Mouse (Mus musculus): ENCODE measurements around the gene Ano10. TPM values are rescaled to one million over a fixed set of nuclear protein-coding genes. Genes with fewer than 3 reads are reported as not detected.

Gene Ano10
- polyA plus RNA-seq, 1 experiment = 80.3 TPM

DNA sequence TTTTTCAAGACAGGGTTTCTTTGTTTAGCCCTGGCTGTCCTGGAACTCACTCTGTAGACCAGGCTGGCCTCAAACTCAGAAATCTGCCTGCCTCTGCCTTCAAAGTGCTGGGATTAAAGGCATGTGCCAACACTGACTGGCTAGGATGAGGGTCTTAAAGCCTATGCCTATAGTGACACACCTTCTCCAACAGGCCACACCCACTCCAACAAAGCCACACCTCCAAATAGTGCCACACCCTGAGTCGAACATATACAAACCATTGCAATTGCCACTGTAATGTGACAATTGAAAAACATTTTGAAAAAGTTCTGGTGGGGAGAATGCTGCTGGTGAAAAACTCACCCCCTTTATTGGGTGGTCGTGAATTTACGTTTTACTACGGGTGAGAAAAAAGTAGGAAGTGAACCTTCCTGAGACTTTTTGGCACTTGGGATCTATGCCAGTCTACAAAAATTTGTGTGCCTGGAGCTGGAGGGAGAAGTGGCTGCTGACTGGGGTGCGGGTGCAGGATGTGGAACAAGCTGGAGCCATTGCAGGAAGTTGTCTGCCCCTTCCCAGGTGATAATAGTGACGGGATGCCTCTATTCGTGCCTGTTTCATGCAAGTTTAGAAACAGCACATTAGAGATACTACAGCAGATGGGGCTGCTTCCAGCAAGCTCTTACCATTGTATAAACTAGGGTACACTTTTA, 18.2 kb upstream of the Ano10 start:
- Histone ChIP-seq H3K36me3 (ENCODE audit: control insufficient read depth, insufficient read depth, low read length) (no peaks in the 10 kb centered on the region), H3K4me3 (ENCODE audit: low read depth, low read length) (no peak overlapping the region), H3K4me1 (ENCODE audit: control insufficient read depth, insufficient read depth, insufficient read length, low read length) (peaks cover 6% of the 10 kb centered on the region; the same call in 1 of the 2 replicates), H3K27me3 (ENCODE audit: control insufficient read depth, insufficient read depth, low read length) (no peaks in the 10 kb centered on the region), H3K27ac (ENCODE audit: insufficient read depth, low read depth, low read length) (no peak overlapping the region)
- TF ChIP-seq POLR2A (IDR thresholded peaks at IDR 0.05; ENCODE audit: low read depth, low read length) (no peak), CTCF (IDR thresholded peaks at IDR 0.05; ENCODE audit: extremely low read depth, insufficient read length, insufficient replicate concordance, low read depth, low read length) (no peak)
- WGBS = 80% methylated on average over 7 of the region's 7 CpGs

DNA sequence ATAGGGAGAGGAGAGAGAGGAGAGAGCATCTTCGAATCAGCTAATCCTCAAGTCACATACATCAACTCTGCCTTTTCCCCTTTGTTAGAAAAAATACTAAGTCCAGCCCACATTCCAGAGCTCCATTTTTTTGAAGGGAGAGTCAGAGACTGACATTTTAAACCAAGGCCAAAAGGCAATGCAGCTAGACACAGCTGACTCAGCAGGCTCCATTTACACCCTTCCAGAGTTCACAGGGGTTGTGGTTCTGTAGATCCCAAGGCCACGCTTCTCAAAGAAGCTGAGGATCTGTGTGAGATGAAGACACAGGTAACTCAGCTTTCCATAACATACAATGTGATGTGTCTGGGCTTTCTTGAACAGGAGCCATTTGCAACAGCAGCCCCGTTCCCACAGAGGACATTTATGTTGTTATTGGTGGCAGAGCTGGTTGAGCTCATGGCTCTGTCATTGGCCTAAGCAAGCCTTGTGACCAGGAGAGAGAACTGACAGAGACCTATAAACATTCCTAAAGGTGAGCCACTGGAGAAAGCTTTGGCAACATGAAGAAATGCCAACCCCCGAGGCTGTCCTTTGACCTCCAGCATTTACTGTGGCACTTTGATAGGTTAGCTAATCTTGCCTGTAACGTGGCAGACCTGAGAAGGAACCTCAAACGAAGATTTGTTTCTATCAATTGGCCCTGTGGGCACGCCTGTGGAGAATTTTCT, 17.0 kb upstream of the Ano10 start:
- peak overlapping the region; percentile 87 for H3K4me3 ChIP-seq (ENCODE audit: low read depth, low read length)
- H3K27ac ChIP-seq (ENCODE audit: insufficient read depth, low read depth, low read length) = peak overlapping the region; percentile 96
- H3K4me1 ChIP-seq (ENCODE audit: control insufficient read depth, insufficient read depth, insufficient read length, low read length) = peaks cover 6% of the 10 kb centered on the region; the same call in 1 of the 2 replicates
- no peaks in the 10 kb centered on the region for H3K27me3 ChIP-seq (ENCODE audit: control insufficient read depth, insufficient read depth, low read length)
- no peak for TF ChIP-seq CTCF (IDR thresholded peaks at IDR 0.05; ENCODE audit: extremely low read depth, insufficient read length, insufficient replicate concordance, low read depth, low read length)
- WGBS = 33% methylated on average over 7 of the region's 7 CpGs
- no peaks in the 10 kb centered on the region for H3K36me3 ChIP-seq (ENCODE audit: control insufficient read depth, insufficient read depth, low read length)

DNA sequence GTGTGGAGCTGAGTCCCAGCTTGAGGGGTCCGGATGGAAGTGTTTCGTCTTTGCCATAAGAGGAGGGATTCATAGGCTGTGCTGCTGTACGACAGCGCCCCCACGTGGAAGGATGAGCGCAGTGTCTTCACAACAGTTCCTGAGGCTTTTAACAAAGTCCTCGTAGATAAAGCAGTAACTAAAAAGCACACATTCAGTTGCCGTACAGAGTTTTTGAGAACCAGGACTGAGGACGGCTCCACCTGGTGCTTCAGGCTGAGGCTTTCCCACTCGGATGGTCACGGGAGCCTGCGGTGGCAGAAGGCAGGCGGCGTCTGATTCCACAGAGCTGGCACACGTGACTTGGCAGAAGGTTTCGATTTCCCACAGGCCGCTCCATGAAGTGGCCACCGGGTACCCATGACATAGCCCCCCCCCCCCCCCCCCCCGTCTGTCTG, 16.4 kb upstream of the Ano10 start:
- WGBS = under 1% methylated on average over 19 of the region's 19 CpGs
- Histone ChIP-seq H3K27ac (ENCODE audit: insufficient read depth, low read depth, low read length) (peak overlapping the region; percentile 84), H3K36me3 (ENCODE audit: control insufficient read depth, insufficient read depth, low read length) (no peaks in the 10 kb centered on the region), H3K27me3 (ENCODE audit: control insufficient read depth, insufficient read depth, low read length) (no peaks in the 10 kb centered on the region), H3K4me3 (ENCODE audit: low read depth, low read length) (peak overlapping the region; percentile 87), H3K4me1 (ENCODE audit: control insufficient read depth, insufficient read depth, insufficient read length, low read length) (peaks cover 6% of the 10 kb centered on the region; the same call in 1 of the 2 replicates)
- TF ChIP-seq POLR2A (IDR thresholded peaks at IDR 0.05; ENCODE audit: low read depth, low read length) = no peak
- peak; percentile 99 for TF ChIP-seq CTCF (IDR thresholded peaks at IDR 0.05; ENCODE audit: extremely low read depth, insufficient read length, insufficient replicate concordance, low read depth, low read length)

GRCm38 (mm10) chr9:122309013-122309980, 15.1 kb upstream of the Ano10 start:
- Histone ChIP-seq H3K36me3 (ENCODE audit: control insufficient read depth, insufficient read depth, low read length) (no peaks in the 10 kb centered on the region), H3K4me1 (ENCODE audit: control insufficient read depth, insufficient read depth, insufficient read length, low read length) (peaks cover 6% of the 10 kb centered on the region; the same call in 1 of the 2 replicates), H3K27ac (ENCODE audit: insufficient read depth, low read depth, low read length) (no peak overlapping the region), H3K4me3 (ENCODE audit: low read depth, low read length) (no peak overlapping the region), H3K27me3 (ENCODE audit: control insufficient read depth, insufficient read depth, low read length) (no peaks in the 10 kb centered on the region)
- no peak for TF ChIP-seq POLR2A (IDR thresholded peaks at IDR 0.05; ENCODE audit: low read depth, low read length)
- TF ChIP-seq CTCF (IDR thresholded peaks at IDR 0.05; ENCODE audit: extremely low read depth, insufficient read length, insufficient replicate concordance, low read depth, low read length) = no peak
- WGBS = 62% methylated on average over 14 of the region's 14 CpGs

DNA sequence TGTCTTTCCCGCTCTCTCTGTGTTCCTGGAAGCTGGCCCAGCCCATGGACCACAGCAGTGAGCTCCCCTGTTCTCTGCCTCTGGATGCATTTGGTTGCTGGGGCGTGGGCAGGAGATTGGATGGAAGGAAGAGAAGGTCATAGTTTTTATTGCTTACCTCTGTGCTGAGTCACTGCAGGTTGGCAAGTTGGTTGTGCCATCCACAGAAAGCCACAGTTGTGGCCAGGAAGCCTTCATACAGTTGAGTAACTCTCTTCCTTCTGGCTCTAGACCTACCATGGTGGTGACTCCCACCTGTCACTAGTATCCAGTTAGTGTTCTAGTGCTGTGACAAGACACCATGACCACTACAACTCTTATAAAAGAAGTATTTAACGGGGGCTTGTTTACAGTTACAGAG, 11.1 kb upstream of the Ano10 start:
- H3K4me3 ChIP-seq (ENCODE audit: low read depth, low read length) = no peak overlapping the region
- no peak for TF ChIP-seq CTCF (IDR thresholded peaks at IDR 0.05; ENCODE audit: extremely low read depth, insufficient read length, insufficient replicate concordance, low read depth, low read length)
- TF ChIP-seq POLR2A (IDR thresholded peaks at IDR 0.05; ENCODE audit: low read depth, low read length) = no peak
- H3K27ac ChIP-seq (ENCODE audit: insufficient read depth, low read depth, low read length) = no peak overlapping the region
- H3K4me1 ChIP-seq (ENCODE audit: control insufficient read depth, insufficient read depth, insufficient read length, low read length) = no peaks in the 10 kb centered on the region
- no peaks in the 10 kb centered on the region for H3K27me3 ChIP-seq (ENCODE audit: control insufficient read depth, insufficient read depth, low read length)
- no peaks in the 10 kb centered on the region for H3K36me3 ChIP-seq (ENCODE audit: control insufficient read depth, insufficient read depth, low read length)
- WGBS = 68% methylated on average over 3 of the region's 3 CpGs

GRCm38 (mm10) chr9:122296169-122296568, 1.9 kb upstream of the Ano10 start:
- TF ChIP-seq CTCF (IDR thresholded peaks at IDR 0.05; ENCODE audit: extremely low read depth, insufficient read length, insufficient replicate concordance, low read depth, low read length) = no peak
- no peak for TF ChIP-seq POLR2A (IDR thresholded peaks at IDR 0.05; ENCODE audit: low read depth, low read length)
- no peaks in the 10 kb centered on the region for H3K36me3 ChIP-seq (ENCODE audit: control insufficient read depth, insufficient read depth, low read length)
- H3K4me3 ChIP-seq (ENCODE audit: low read depth, low read length) = no peak overlapping the region
- H3K27ac ChIP-seq (ENCODE audit: insufficient read depth, low read depth, low read length) = no peak overlapping the region
- whole genome bisulfite sequencing = 81% methylated on average over 5 of the region's 5 CpGs
- no peaks in the 10 kb centered on the region; the same call in 1 of the 2 replicates for H3K4me1 ChIP-seq (ENCODE audit: control insufficient read depth, insufficient read depth, insufficient read length, low read length)
- H3K27me3 ChIP-seq (ENCODE audit: control insufficient read depth, insufficient read depth, low read length) = no peaks in the 10 kb centered on the region

Data from small intestine, adult 2 months (tissue).